Mouse (Mus musculus) hindbrain, embryonic 12.5 days (tissue): ENCODE results near the gene Foxo3. TPM values are rescaled to one million over a fixed set of nuclear protein-coding genes. Genes with fewer than 3 reads are reported as not detected.

Source experiments
- ATAC-seq: fragments of 200-750 bp; cut with Nextera tagmentation; 2 replicates; pipeline ENCODE4 v1.8.0; 2017; ENCODE audit warnings: moderate TSS enrichment; ENCODE audit not compliant: low FRiP score
- H3K27ac ChIP-seq: fragments of 300-500 bp; sonication (generic); 2 replicates; pipeline ENCODE4 v1.5.1; 2016; ENCODE audit warnings: mild to moderate bottlenecking
- H3K27me3 ChIP-seq: fragments of 300-500 bp; sonication (generic); 2 replicates; pipeline ENCODE4 v1.6.1; 2016; ENCODE audit warnings: mild to moderate bottlenecking
- H3K36me3 ChIP-seq: fragments of 300-500 bp; sonication (generic); 2 replicates; pipeline ENCODE4 v1.6.1; 2016; ENCODE audit warnings: mild to moderate bottlenecking
- H3K4me1 ChIP-seq: fragments of 300-500 bp; sonication (generic); 2 replicates; pipeline ENCODE4 v1.6.1; 2016
- H3K4me2 ChIP-seq: fragments of 300-500 bp; sonication (generic); replicated peaks from 2 replicates; pipeline ENCODE4 v1.6.1; 2016; ENCODE audit warnings: mild to moderate bottlenecking
- H3K4me3 ChIP-seq: fragments of 300-500 bp; sonication (generic); 2 replicates; pipeline ENCODE4 v1.5.1; 2016; ENCODE audit warnings: mild to moderate bottlenecking
- H3K9ac ChIP-seq: fragments of 300-500 bp; sonication (generic); 2 replicates; pipeline ENCODE4 v1.6.1; 2016; ENCODE audit warnings: mild to moderate bottlenecking, moderate library complexity
- H3K9me3 ChIP-seq: fragments of 300-500 bp; sonication (generic); replicated peaks from 2 replicates; pipeline ENCODE4 v1.6.1; 2016; ENCODE audit warnings: mild to moderate bottlenecking
- WGBS: fragments of 180-500 bp; shearing (Covaris S2); methylation state at CpG from one replicate; pipeline ENCODE4 v1.1.7; 2016; 5-methylcytosine and 5-hydroxymethylcytosine counted together
- polyA plus RNA-seq: library from polyadenylated mRNA; unstranded; fragments of >200 nt; fragmentation: Nextera tagmentation; extraction: Ambion mirVana; gene quantifications from 2 replicates; pipeline ENCODE4 v1.2.1, GENCODE M21; 2016

Gene Foxo3
- polyA plus RNA-seq, 1 experiment from 2014 or later, result 5.0 TPM

DNA sequence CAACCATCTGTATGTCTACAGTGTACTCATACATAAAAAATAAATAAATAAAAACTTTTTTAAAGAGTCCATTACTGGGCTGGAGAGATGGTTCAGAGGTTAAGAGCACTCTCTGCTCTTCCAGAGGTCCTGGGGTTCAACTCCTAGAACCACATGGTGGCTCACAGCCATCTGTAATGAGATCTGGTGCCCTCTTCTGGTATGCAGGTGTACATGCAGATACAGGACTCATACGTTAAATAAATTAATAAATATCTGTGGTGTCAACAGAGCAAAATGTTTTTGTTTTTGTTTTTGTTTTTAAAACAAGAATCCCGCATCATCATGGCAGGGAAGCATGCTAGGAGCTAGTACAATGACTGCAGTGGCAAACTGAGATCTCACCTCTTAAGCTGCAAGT lies 20.6 kb upstream of the Foxo3 start:
- Histone ChIP-seq H3K27ac (no peak overlapping the region), H3K9me3 (no peaks in the 10 kb centered on the region), H3K9ac (no peak overlapping the region), H3K27me3 (no peaks in the 10 kb centered on the region; the same call in 1 of the 2 replicates), H3K4me2 (no peak overlapping the region), H3K36me3 (no peaks in the 10 kb centered on the region), H3K4me3 (no peak overlapping the region), H3K4me1 (peaks cover 3% of the 10 kb centered on the region; the same call in 1 of the 2 replicates)
- WGBS, result 88% methylated on average over 2 of the region's 2 CpGs
- ATAC-seq, result no peak

DNA sequence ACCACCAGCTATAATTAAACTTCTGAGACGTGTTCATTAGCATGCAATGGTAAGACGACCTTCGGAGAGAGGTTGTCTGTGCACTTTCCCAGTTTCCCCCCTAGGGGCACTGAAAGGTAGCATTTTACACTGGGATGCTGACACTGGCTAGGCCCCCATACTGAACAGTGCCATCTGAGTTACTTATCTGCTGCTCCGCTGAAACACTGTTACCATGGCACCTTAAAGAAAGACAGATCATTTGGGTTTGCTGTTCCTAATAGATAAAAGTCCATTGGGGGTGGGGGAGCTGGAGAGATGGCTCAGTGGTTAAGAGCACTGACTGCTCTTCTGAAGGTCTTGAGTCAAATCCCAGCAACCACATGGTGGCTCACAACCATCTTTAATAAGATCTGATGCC lies 20.0 kb upstream of the Foxo3 start:
- no peak overlapping the region for H3K27ac ChIP-seq
- no peaks in the 10 kb centered on the region for H3K9me3 ChIP-seq
- ATAC-seq, result no peak
- WGBS, result 65% methylated on average over 4 of the region's 4 CpGs
- no peak overlapping the region for H3K4me2 ChIP-seq
- H3K4me1 ChIP-seq, result peaks cover 3% of the 10 kb centered on the region; the same call in 1 of the 2 replicates
- H3K4me3 ChIP-seq, result no peak overlapping the region
- no peak overlapping the region for H3K9ac ChIP-seq
- no peaks in the 10 kb centered on the region for H3K36me3 ChIP-seq
- H3K27me3 ChIP-seq, result no peaks in the 10 kb centered on the region; the same call in 1 of the 2 replicates

DNA sequence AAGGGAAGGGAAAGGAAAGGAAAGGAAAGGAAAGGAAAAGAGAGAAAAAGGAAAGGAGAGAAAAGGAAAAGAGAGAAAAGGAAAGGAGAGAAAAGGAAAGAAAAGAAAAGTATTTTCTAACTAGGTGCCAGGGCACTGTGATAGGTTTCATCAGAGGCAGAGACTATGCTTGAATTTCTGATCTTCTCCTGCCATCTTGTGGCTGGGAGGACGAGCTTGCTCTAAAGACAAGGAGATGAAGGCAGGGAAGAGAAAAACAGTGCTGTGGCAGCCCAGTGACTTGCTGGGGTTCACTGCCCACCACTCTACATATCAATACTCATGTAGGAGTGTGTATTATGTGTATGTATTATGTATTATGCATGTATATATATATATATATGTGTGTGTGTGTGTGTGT lies 18.5 kb upstream of the Foxo3 start:
- 0% methylated on average over 1 of the region's 1 CpGs for WGBS
- Histone ChIP-seq H3K9ac (no peak overlapping the region), H3K27me3 (no peaks in the 10 kb centered on the region; the same call in 1 of the 2 replicates), H3K4me1 (peaks cover 4% of the 10 kb centered on the region; the same call in 1 of the 2 replicates), H3K4me3 (no peak overlapping the region), H3K36me3 (no peaks in the 10 kb centered on the region), H3K9me3 (no peaks in the 10 kb centered on the region), H3K27ac (no peak overlapping the region), H3K4me2 (no peak overlapping the region)
- peak; percentile 64; the same call in 1 of the 2 replicates for ATAC-seq

GRCm38 (mm10) chr10:42294392-42294791 lies 17.8 kb upstream of the Foxo3 start:
- Histone ChIP-seq H3K9ac (no peak overlapping the region), H3K27me3 (no peaks in the 10 kb centered on the region; the same call in 1 of the 2 replicates), H3K4me2 (no peak overlapping the region), H3K4me3 (no peak overlapping the region), H3K36me3 (no peaks in the 10 kb centered on the region), H3K9me3 (no peaks in the 10 kb centered on the region), H3K27ac (no peak overlapping the region), H3K4me1 (0 out of 2 replicates have a peak, but pooled peaks cover 2% of the 10 kb centered on the region)
- ATAC-seq, result no peak
- 55% methylated on average over 2 of the region's 2 CpGs for WGBS

GRCm38 (mm10) chr10:42293877-42294276 lies 17.3 kb upstream of the Foxo3 start:
- no peak overlapping the region for H3K9ac ChIP-seq
- no peak overlapping the region for H3K4me3 ChIP-seq
- H3K27ac ChIP-seq, result no peak overlapping the region
- 71% methylated on average over 4 of the region's 4 CpGs for WGBS
- ATAC-seq, result no peak
- H3K4me2 ChIP-seq, result no peak overlapping the region
- H3K27me3 ChIP-seq, result no peaks in the 10 kb centered on the region; the same call in 1 of the 2 replicates
- H3K36me3 ChIP-seq, result no peaks in the 10 kb centered on the region
- 0 out of 2 replicates have a peak, but pooled peaks cover 2% of the 10 kb centered on the region for H3K4me1 ChIP-seq
- no peaks in the 10 kb centered on the region for H3K9me3 ChIP-seq

- WGBS, result 57% methylated on average over 5 of the region's 5 CpGs
- Histone ChIP-seq H3K4me3 (no peak overlapping the region), H3K4me1 (0 out of 2 replicates have a peak, but pooled peaks cover 2% of the 10 kb centered on the region), H3K9me3 (no peaks in the 10 kb centered on the region), H3K9ac (no peak overlapping the region), H3K4me2 (no peak overlapping the region), H3K27ac (no peak overlapping the region), H3K36me3 (no peaks in the 10 kb centered on the region), H3K27me3 (no peaks in the 10 kb centered on the region; the same call in 1 of the 2 replicates)
- ATAC-seq, result no peak
These were observed 14.8 kb upstream of the Foxo3 start for GRCm38 (mm10) chr10:42291360-42291759.

GRCm38 (mm10) chr10:42287666-42288065 lies 11.1 kb upstream of the Foxo3 start:
- no peak for ATAC-seq
- peaks cover 9% of the 10 kb centered on the region; the same call in 1 of the 2 replicates for H3K9me3 ChIP-seq
- no peak overlapping the region for H3K4me2 ChIP-seq
- no peak overlapping the region for H3K27ac ChIP-seq
- 0 out of 2 replicates have a peak, but pooled peaks cover 2% of the 10 kb centered on the region for H3K4me1 ChIP-seq
- H3K4me3 ChIP-seq, result no peak overlapping the region
- H3K36me3 ChIP-seq, result no peaks in the 10 kb centered on the region
- H3K27me3 ChIP-seq, result no peaks in the 10 kb centered on the region
- H3K9ac ChIP-seq, result no peak overlapping the region
- 39% methylated on average over 1 of the region's 1 CpGs for WGBS

GRCm38 (mm10) chr10:42278307-42278850 lies 1.8 kb upstream of the Foxo3 start:
- peak overlapping the region; percentile 73 for H3K4me3 ChIP-seq
- WGBS, result 2% methylated on average over 34 of the region's 38 CpGs
- H3K9ac ChIP-seq, result peak overlapping the region; percentile 63
- H3K27ac ChIP-seq, result peak overlapping the region; percentile 97
- H3K4me2 ChIP-seq, result peak overlapping the region; percentile 98
- peaks cover 31% of the 10 kb centered on the region for H3K27me3 ChIP-seq
- H3K9me3 ChIP-seq, result no peaks in the 10 kb centered on the region
- no peak; the same call in 1 of the 2 replicates for ATAC-seq
- peaks cover 24% of the 10 kb centered on the region for H3K4me1 ChIP-seq
- H3K36me3 ChIP-seq, result no peaks in the 10 kb centered on the region

DNA sequence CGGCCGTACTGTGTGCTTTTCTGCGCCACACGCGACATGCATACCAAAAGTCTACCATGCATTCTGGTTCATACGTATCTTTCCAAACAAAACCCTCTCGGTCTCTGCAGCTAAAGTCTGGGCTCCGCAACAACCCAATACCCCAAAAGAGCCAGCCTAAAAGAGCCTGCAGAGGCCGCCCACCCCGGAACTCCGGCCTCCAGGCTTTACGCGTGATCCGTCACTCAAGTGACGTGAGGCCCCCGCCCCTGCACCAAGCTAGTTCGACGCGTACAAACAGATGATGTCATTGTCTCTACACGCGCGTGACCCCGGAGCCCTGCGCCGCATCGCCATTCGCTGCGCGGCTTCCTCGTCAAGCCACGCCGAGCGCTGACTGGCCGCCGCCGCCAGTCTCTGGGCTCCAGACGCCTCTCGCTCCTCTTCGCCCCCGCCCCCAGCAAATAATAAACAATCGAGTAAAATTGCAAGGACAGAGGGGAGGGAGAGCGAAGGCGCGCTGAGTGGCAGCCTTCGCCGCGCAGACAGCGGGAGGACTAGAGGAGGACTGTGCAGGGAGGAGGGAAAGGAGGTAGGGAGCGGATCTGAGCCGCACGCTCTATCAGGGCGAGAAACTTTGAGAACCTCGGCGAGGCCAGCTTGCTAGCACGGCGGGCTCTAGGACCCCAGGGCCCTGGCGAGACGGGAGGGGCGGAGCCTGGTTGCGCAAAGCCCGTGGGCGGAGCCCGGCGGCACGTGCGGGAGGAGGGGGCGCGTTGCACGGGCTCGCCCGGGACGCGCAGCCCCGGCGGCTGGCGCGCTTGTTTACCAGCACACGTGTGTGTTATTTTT lies 1.1 kb upstream of the Foxo3 start:
- no peaks in the 10 kb centered on the region for H3K9me3 ChIP-seq
- peaks cover 33% of the 10 kb centered on the region for H3K27me3 ChIP-seq
- WGBS, result under 1% methylated on average over 77 of the region's 78 CpGs
- peak overlapping the region; percentile 97 for H3K27ac ChIP-seq
- peaks cover 24% of the 10 kb centered on the region for H3K4me1 ChIP-seq
- ATAC-seq, result peak; percentile 92
- peak overlapping the region; percentile 98 for H3K4me2 ChIP-seq
- H3K9ac ChIP-seq, result peak overlapping the region; percentile 70
- peak overlapping the region; percentile 73 for H3K4me3 ChIP-seq
- no peaks in the 10 kb centered on the region for H3K36me3 ChIP-seq

GRCm38 (mm10) chr10:42275871-42276501 lies 569 bp downstream of the Foxo3 start:
- Histone ChIP-seq H3K4me2 (peak overlapping the region; percentile 98), H3K4me1 (peaks cover 29% of the 10 kb centered on the region), H3K9ac (peak overlapping the region; percentile 70), H3K27me3 (peaks cover 29% of the 10 kb centered on the region), H3K27ac (peak overlapping the region; percentile 97), H3K36me3 (no peaks in the 10 kb centered on the region), H3K4me3 (peak overlapping the region; percentile 73), H3K9me3 (no peaks in the 10 kb centered on the region)
- peak; percentile 0 for ATAC-seq
- WGBS, result 0% methylated on average over 40 of the region's 40 CpGs

- Histone ChIP-seq H3K36me3 (no peaks in the 10 kb centered on the region), H3K27me3 (peaks cover 26% of the 10 kb centered on the region), H3K9me3 (no peaks in the 10 kb centered on the region), H3K4me1 (peaks cover 31% of the 10 kb centered on the region), H3K9ac (peak overlapping the region; percentile 70), H3K4me3 (peak overlapping the region; percentile 73), H3K27ac (peak overlapping the region; percentile 97; the same call in 1 of the 2 replicates), H3K4me2 (peak overlapping the region; percentile 98)
- under 1% methylated on average over 51 of the region's 54 CpGs for WGBS
- ATAC-seq, result no peak
These were observed 1.1 kb downstream of the Foxo3 start for GRCm38 (mm10) chr10:42275401-42275870.
